Mouse (Mus musculus) embryonic facial prominence, embryonic 10.5 days (tissue): Measurements from ENCODE around the gene Ndufaf2. TPM values are rescaled to one million over a fixed set of nuclear protein-coding genes. Genes with fewer than 3 reads are reported as not detected.
A peak's percentile ranks its signal among the peaks of the same experiment; 100 is the strongest.

ENCODE experiments used
- DNase-seq: peaks from one replicate; pipeline ENCODE4 v3.0.0-alpha.2; 2017; ENCODE audit warnings: low spot score
- H3K27ac ChIP-seq: fragments of 300-500 bp; sonication (generic); replicated peaks from 2 replicates; pipeline ENCODE4 v1.5.1; 2016; ENCODE audit warnings: mild to moderate bottlenecking
- H3K27me3 ChIP-seq: fragments of 300-500 bp; sonication (generic); replicated peaks from 2 replicates; pipeline ENCODE4 v1.6.1; 2016; ENCODE audit warnings: low read depth, mild to moderate bottlenecking; ENCODE audit not compliant: poor library complexity, severe bottlenecking
- H3K36me3 ChIP-seq: fragments of 300-500 bp; sonication (generic); replicated peaks from 2 replicates; pipeline ENCODE4 v1.6.1; 2016; ENCODE audit warnings: mild to moderate bottlenecking, moderate library complexity
- H3K4me1 ChIP-seq: fragments of 300-500 bp; sonication (generic); 2 replicates; pipeline ENCODE4 v1.6.1; 2016
- H3K4me3 ChIP-seq: fragments of 300-500 bp; sonication (generic); 2 replicates; pipeline ENCODE4 v1.5.1; 2016; ENCODE audit warnings: mild to moderate bottlenecking, moderate library complexity
- H3K9me3 ChIP-seq: fragments of 300-500 bp; sonication (generic); 2 replicates; pipeline ENCODE4 v1.6.1; 2016; ENCODE audit warnings: mild to moderate bottlenecking
- WGBS: fragments of 180-500 bp; shearing (Covaris S2); methylation state at CpG from one replicate; pipeline ENCODE4 v1.1.7; 2016; 5-methylcytosine and 5-hydroxymethylcytosine counted together
- polyA plus RNA-seq: library from polyadenylated mRNA; unstranded; fragments of >200 nt; fragmentation: Nextera tagmentation; extraction: Ambion mirVana; gene quantifications from 2 replicates; pipeline ENCODE4 v1.2.1, GENCODE M21; 2016

The Ndufaf2 gene
- polyA plus RNA-seq, 1 experiment from 2014 or later: 106 TPM

- H3K27ac ChIP-seq: no peak overlapping the region
- no peaks in the 10 kb centered on the region for H3K9me3 ChIP-seq
- H3K4me3 ChIP-seq: no peak overlapping the region
- 88% methylated on average over 1 of the region's 1 CpGs for WGBS
- H3K4me1 ChIP-seq: no peaks in the 10 kb centered on the region
- H3K36me3 ChIP-seq: peaks cover 54% of the 10 kb centered on the region
- H3K27me3 ChIP-seq: no peaks in the 10 kb centered on the region
- DNase-seq: no peak
Measured at GRCm38 (mm10) chr13:108170002-108170401, 11.6 kb upstream of the Ndufaf2 start.

GRCm38 (mm10) chr13:108164621-108165020 is 6.2 kb upstream of the Ndufaf2 start:
- no peak for DNase-seq
- H3K9me3 ChIP-seq: no peaks in the 10 kb centered on the region
- 89% methylated on average over 3 of the region's 3 CpGs for WGBS
- H3K4me1 ChIP-seq: peaks cover 3% of the 10 kb centered on the region
- H3K27ac ChIP-seq: no peak overlapping the region
- H3K27me3 ChIP-seq: no peaks in the 10 kb centered on the region
- no peak overlapping the region for H3K4me3 ChIP-seq
- peaks cover 25% of the 10 kb centered on the region for H3K36me3 ChIP-seq

GRCm38 (mm10) chr13:108163912-108164311 is 5.5 kb upstream of the Ndufaf2 start:
- 93% methylated on average over 9 of the region's 9 CpGs for WGBS
- no peak overlapping the region for H3K27ac ChIP-seq
- DNase-seq: no peak
- H3K27me3 ChIP-seq: no peaks in the 10 kb centered on the region
- peaks cover 9% of the 10 kb centered on the region for H3K4me1 ChIP-seq
- H3K4me3 ChIP-seq: no peak overlapping the region
- peaks cover 22% of the 10 kb centered on the region for H3K36me3 ChIP-seq
- H3K9me3 ChIP-seq: no peaks in the 10 kb centered on the region

- Histone ChIP-seq H3K27me3 (no peaks in the 10 kb centered on the region), H3K36me3 (peaks cover 22% of the 10 kb centered on the region), H3K9me3 (no peaks in the 10 kb centered on the region), H3K4me3 (peak overlapping the region; percentile 83), H3K4me1 (peaks cover 16% of the 10 kb centered on the region), H3K27ac (no peak overlapping the region)
- WGBS: 75% methylated on average over 7 of the region's 7 CpGs
- DNase-seq: no peak
Measured at GRCm38 (mm10) chr13:108159963-108160362, 1.5 kb upstream of the Ndufaf2 start.

- peaks cover 22% of the 10 kb centered on the region for H3K36me3 ChIP-seq
- no peaks in the 10 kb centered on the region for H3K27me3 ChIP-seq
- no peak for DNase-seq
- H3K27ac ChIP-seq: peak overlapping the region; percentile 85; the same call in 1 of the 2 replicates
- WGBS: 7% methylated on average over 8 of the region's 8 CpGs
- H3K9me3 ChIP-seq: no peaks in the 10 kb centered on the region
- peaks cover 16% of the 10 kb centered on the region for H3K4me1 ChIP-seq
- H3K4me3 ChIP-seq: peak overlapping the region; percentile 83
Measured at GRCm38 (mm10) chr13:108159241-108159575, 785 bp upstream of the Ndufaf2 start.

GRCm38 (mm10) chr13:108157732-108158464 is 525 bp downstream of the Ndufaf2 start:
- peak overlapping the region; percentile 83 for H3K4me3 ChIP-seq
- peak; percentile 36 for DNase-seq
- H3K36me3 ChIP-seq: peaks cover 14% of the 10 kb centered on the region
- H3K27me3 ChIP-seq: no peaks in the 10 kb centered on the region
- peaks cover 16% of the 10 kb centered on the region for H3K4me1 ChIP-seq
- peak overlapping the region; percentile 85 for H3K27ac ChIP-seq
- H3K9me3 ChIP-seq: no peaks in the 10 kb centered on the region
- WGBS: 2% methylated on average over 42 of the region's 42 CpGs

- H3K9me3 ChIP-seq: no peaks in the 10 kb centered on the region
- H3K4me1 ChIP-seq: peaks cover 16% of the 10 kb centered on the region
- no peaks in the 10 kb centered on the region for H3K27me3 ChIP-seq
- DNase-seq: no peak
- H3K4me3 ChIP-seq: peak overlapping the region; percentile 83
- H3K27ac ChIP-seq: no peak overlapping the region
- peaks cover 12% of the 10 kb centered on the region for H3K36me3 ChIP-seq
- 88% methylated on average over 2 of the region's 2 CpGs for WGBS
Measured at GRCm38 (mm10) chr13:108157156-108157555, 1.3 kb downstream of the Ndufaf2 start.

GRCm38 (mm10) chr13:108152650-108153372 is 5.6 kb downstream of the Ndufaf2 start:
- DNase-seq: peak; percentile 38
- no peak overlapping the region for H3K27ac ChIP-seq
- H3K36me3 ChIP-seq: no peaks in the 10 kb centered on the region
- H3K27me3 ChIP-seq: no peaks in the 10 kb centered on the region
- WGBS: 68% methylated on average over 8 of the region's 8 CpGs
- H3K9me3 ChIP-seq: no peaks in the 10 kb centered on the region
- H3K4me1 ChIP-seq: peaks cover 7% of the 10 kb centered on the region; the same call in 1 of the 2 replicates
- no peak overlapping the region for H3K4me3 ChIP-seq

GRCm38 (mm10) chr13:108151782-108152181 is 6.6 kb downstream of the Ndufaf2 start:
- Histone ChIP-seq H3K27me3 (no peaks in the 10 kb centered on the region), H3K4me1 (no peaks in the 10 kb centered on the region), H3K27ac (no peak overlapping the region), H3K36me3 (peaks cover 6% of the 10 kb centered on the region; the same call in 1 of the 2 replicates), H3K4me3 (no peak overlapping the region), H3K9me3 (no peaks in the 10 kb centered on the region)
- DNase-seq: no peak

- no peaks in the 10 kb centered on the region for H3K27me3 ChIP-seq
- no peaks in the 10 kb centered on the region for H3K9me3 ChIP-seq
- H3K4me3 ChIP-seq: no peak overlapping the region
- 95% methylated on average over 8 of the region's 8 CpGs for WGBS
- H3K4me1 ChIP-seq: no peaks in the 10 kb centered on the region
- peaks cover 6% of the 10 kb centered on the region; the same call in 1 of the 2 replicates for H3K36me3 ChIP-seq
- H3K27ac ChIP-seq: no peak overlapping the region
- no peak for DNase-seq
Measured at GRCm38 (mm10) chr13:108144086-108144485, 14.3 kb downstream of the Ndufaf2 start.

- Histone ChIP-seq H3K4me3 (no peak overlapping the region), H3K27me3 (no peaks in the 10 kb centered on the region), H3K9me3 (no peaks in the 10 kb centered on the region), H3K36me3 (no peaks in the 10 kb centered on the region), H3K27ac (no peak overlapping the region), H3K4me1 (no peaks in the 10 kb centered on the region)
- DNase-seq: no peak
- WGBS: 90% methylated on average over 5 of the region's 5 CpGs
Measured at GRCm38 (mm10) chr13:108138403-108138977, 19.9 kb downstream of the Ndufaf2 start.

- no peak for DNase-seq
- 80% methylated on average over 6 of the region's 6 CpGs for WGBS
Measured at GRCm38 (mm10) chr13:108135617-108136016, 22.8 kb downstream of the Ndufaf2 start.

More at GRCm38 (mm10) chr13:108135617-108136016, 22.8 kb downstream of the Ndufaf2 start:
- Histone ChIP-seq H3K27me3 (no peaks in the 10 kb centered on the region), H3K36me3 (no peaks in the 10 kb centered on the region), H3K4me1 (peaks cover 13% of the 10 kb centered on the region), H3K4me3 (no peak overlapping the region), H3K9me3 (no peaks in the 10 kb centered on the region), H3K27ac (no peak overlapping the region)
